Mouse (Mus musculus): Measurements from ENCODE around the gene Olfr1099. TPM values are rescaled to one million over a fixed set of nuclear protein-coding genes. Genes with fewer than 3 reads are reported as not detected.

Olfr1099 gene
- not detected for polyA plus RNA-seq (2014; fragmentation: Illumina TruSeq; extraction: RNeasy Lipid Tissue Mini Kit (QIAGEN cat#74804); ENCODE audit: low read depth, low replicate concordance)

GRCm38 (mm10) chr2:86960593-86960992 is at the start of gene Olfr1099:
TSS of gene Olfr1099 (minus strand) at chr2:86960693.

GRCm38 (mm10) chr2:86998098-86998497 is 37.6 kb upstream of the Olfr1099 start, which contains the start of gene Olfr1102:
TSS of gene Olfr1102 (plus strand) at chr2:86998398.

GRCm38 (mm10) chr2:86991121-86991520 is 30.6 kb upstream of the Olfr1099 start, which contains the start of gene Olfr1101:
TSS of gene Olfr1101 (minus strand) at chr2:86991221.

GRCm38 (mm10) chr2:86979854-86980253 is 19.4 kb upstream of the Olfr1099 start, which contains the start of gene Olfr1100:
TSS of gene Olfr1100 (minus strand) at chr2:86979954.

GRCm38 (mm10) chr2:86924445-86924844 is 36.0 kb downstream of the Olfr1099 start, which contains the start of gene Olfr1098:
TSS of gene Olfr1098 (minus strand) at chr2:86924545.

Other genes with a start within 250 kb of the Olfr1099 start
- not detected for gene Olfr1089, start 227.0 kb downstream of the Olfr1099 start, polyA plus RNA-seq (2014; fragmentation: Illumina TruSeq; extraction: RNeasy Lipid Tissue Mini Kit (QIAGEN cat#74804); ENCODE audit: low read depth, low replicate concordance)
- gene Olfr1090, start 201.7 kb downstream of the Olfr1099 start, polyA plus RNA-seq (2014; fragmentation: Illumina TruSeq; extraction: RNeasy Lipid Tissue Mini Kit (QIAGEN cat#74804); ENCODE audit: low read depth, low replicate concordance) = not detected
- gene Olfr1093, start 178.2 kb downstream of the Olfr1099 start, polyA plus RNA-seq (2014; fragmentation: Illumina TruSeq; extraction: RNeasy Lipid Tissue Mini Kit (QIAGEN cat#74804); ENCODE audit: low read depth, low replicate concordance) = not detected
- gene Olfr141, start 150.7 kb downstream of the Olfr1099 start, polyA plus RNA-seq (2014; fragmentation: Illumina TruSeq; extraction: RNeasy Lipid Tissue Mini Kit (QIAGEN cat#74804); ENCODE audit: low read depth, low replicate concordance) = not detected
- gene Olfr1094, start 136.0 kb downstream of the Olfr1099 start, polyA plus RNA-seq (2014; fragmentation: Illumina TruSeq; extraction: RNeasy Lipid Tissue Mini Kit (QIAGEN cat#74804); ENCODE audit: low read depth, low replicate concordance) = not detected
- gene Olfr1095, start 109.0 kb downstream of the Olfr1099 start, polyA plus RNA-seq (2014; fragmentation: Illumina TruSeq; extraction: RNeasy Lipid Tissue Mini Kit (QIAGEN cat#74804); ENCODE audit: low read depth, low replicate concordance) = not detected
- not detected for gene Gm13723, start 85.9 kb downstream of the Olfr1099 start, polyA plus RNA-seq (2014; fragmentation: Illumina TruSeq; extraction: RNeasy Lipid Tissue Mini Kit (QIAGEN cat#74804); ENCODE audit: low read depth, low replicate concordance)
- not detected for gene Olfr1097, start 68.5 kb downstream of the Olfr1099 start, polyA plus RNA-seq (2014; fragmentation: Illumina TruSeq; extraction: RNeasy Lipid Tissue Mini Kit (QIAGEN cat#74804); ENCODE audit: low read depth, low replicate concordance)
- gene Olfr1098, start 36.1 kb downstream of the Olfr1099 start, polyA plus RNA-seq (2014; fragmentation: Illumina TruSeq; extraction: RNeasy Lipid Tissue Mini Kit (QIAGEN cat#74804); ENCODE audit: low read depth, low replicate concordance) = not detected
- not detected for gene Olfr1100, start 19.3 kb upstream of the Olfr1099 start, polyA plus RNA-seq (2014; fragmentation: Illumina TruSeq; extraction: RNeasy Lipid Tissue Mini Kit (QIAGEN cat#74804); ENCODE audit: low read depth, low replicate concordance)
- not detected for gene Olfr1101, start 30.5 kb upstream of the Olfr1099 start, polyA plus RNA-seq (2014; fragmentation: Illumina TruSeq; extraction: RNeasy Lipid Tissue Mini Kit (QIAGEN cat#74804); ENCODE audit: low read depth, low replicate concordance)
- gene Olfr1102, start 37.7 kb upstream of the Olfr1099 start, polyA plus RNA-seq (2014; fragmentation: Illumina TruSeq; extraction: RNeasy Lipid Tissue Mini Kit (QIAGEN cat#74804); ENCODE audit: low read depth, low replicate concordance) = not detected
- gene Olfr1104, start 66.4 kb upstream of the Olfr1099 start, polyA plus RNA-seq (2014; fragmentation: Illumina TruSeq; extraction: RNeasy Lipid Tissue Mini Kit (QIAGEN cat#74804); ENCODE audit: low read depth, low replicate concordance) = not detected
- gene Olfr1105, start 75.8 kb upstream of the Olfr1099 start, polyA plus RNA-seq (2014; fragmentation: Illumina TruSeq; extraction: RNeasy Lipid Tissue Mini Kit (QIAGEN cat#74804); ENCODE audit: low read depth, low replicate concordance) = not detected
- gene Olfr1106, start 91.6 kb upstream of the Olfr1099 start, polyA plus RNA-seq (2014; fragmentation: Illumina TruSeq; extraction: RNeasy Lipid Tissue Mini Kit (QIAGEN cat#74804); ENCODE audit: low read depth, low replicate concordance) = not detected
- not detected for gene Olfr1107, start 115.1 kb upstream of the Olfr1099 start, polyA plus RNA-seq (2014; fragmentation: Illumina TruSeq; extraction: RNeasy Lipid Tissue Mini Kit (QIAGEN cat#74804); ENCODE audit: low read depth, low replicate concordance)
- gene Olfr1109, start 135.3 kb upstream of the Olfr1099 start, polyA plus RNA-seq (2014; fragmentation: Illumina TruSeq; extraction: RNeasy Lipid Tissue Mini Kit (QIAGEN cat#74804); ENCODE audit: low read depth, low replicate concordance) = not detected
- gene Olfr259, start 153.9 kb upstream of the Olfr1099 start, polyA plus RNA-seq (2014; fragmentation: Illumina TruSeq; extraction: RNeasy Lipid Tissue Mini Kit (QIAGEN cat#74804); ENCODE audit: low read depth, low replicate concordance) = not detected
- not detected for gene Olfr1110, start 179.6 kb upstream of the Olfr1099 start, polyA plus RNA-seq (2014; fragmentation: Illumina TruSeq; extraction: RNeasy Lipid Tissue Mini Kit (QIAGEN cat#74804); ENCODE audit: low read depth, low replicate concordance)
- not detected for gene Olfr1111, start 191.9 kb upstream of the Olfr1099 start, polyA plus RNA-seq (2014; fragmentation: Illumina TruSeq; extraction: RNeasy Lipid Tissue Mini Kit (QIAGEN cat#74804); ENCODE audit: low read depth, low replicate concordance)
- gene Olfr1112, start 227.1 kb upstream of the Olfr1099 start, polyA plus RNA-seq (2014; fragmentation: Illumina TruSeq; extraction: RNeasy Lipid Tissue Mini Kit (QIAGEN cat#74804); ENCODE audit: low read depth, low replicate concordance) = not detected
- gene Olfr1113, start 248.3 kb upstream of the Olfr1099 start, polyA plus RNA-seq (2014; fragmentation: Illumina TruSeq; extraction: RNeasy Lipid Tissue Mini Kit (QIAGEN cat#74804); ENCODE audit: low read depth, low replicate concordance) = not detected